Mouse (Mus musculus): ENCODE measurements around the gene Magoh.

Gene Magoh

DNA sequence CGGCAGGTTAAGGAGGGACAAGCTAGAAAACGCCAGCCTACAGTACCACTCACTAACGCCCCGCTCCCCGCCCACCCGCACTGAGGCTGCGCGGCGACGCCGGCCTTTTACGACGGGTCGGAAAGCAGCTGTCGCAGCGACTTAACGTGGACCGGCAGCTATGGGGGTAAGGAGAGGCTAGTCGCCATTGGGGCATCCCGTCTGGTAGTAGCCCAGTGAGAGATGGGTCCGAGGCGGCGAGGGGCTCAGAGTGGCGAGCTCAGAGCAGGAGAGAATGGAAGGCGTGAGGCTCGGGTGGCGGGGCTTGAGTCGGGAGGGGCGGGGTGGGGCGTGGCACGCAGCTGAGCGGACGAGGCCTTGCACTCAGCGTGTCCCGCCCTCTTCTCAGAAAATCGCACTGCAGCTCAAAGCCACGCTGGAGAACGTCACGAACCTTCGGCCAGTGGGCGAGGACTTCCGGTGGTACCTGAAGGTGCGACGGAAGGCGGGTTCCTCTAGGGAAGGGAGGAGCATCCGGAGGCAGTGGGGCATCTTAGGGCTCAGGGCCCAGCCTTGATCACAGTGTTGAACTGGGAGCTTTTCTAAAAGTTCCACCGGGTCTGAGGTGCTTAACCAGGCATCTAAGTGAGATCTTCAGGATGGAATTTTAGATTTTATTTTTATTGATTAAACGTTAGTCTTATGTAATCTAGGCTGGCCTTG is 10.3 kb downstream of the Magoh start, which contains the start of gene 0610037L13Rik:
TSS of gene 0610037L13Rik (plus strand) at position 83 of the 702 bp plus-strand sequence.
- DNase-seq (ENCODE audit: low spot score in 2 of 2): peak; percentile 89 to 93

DNA sequence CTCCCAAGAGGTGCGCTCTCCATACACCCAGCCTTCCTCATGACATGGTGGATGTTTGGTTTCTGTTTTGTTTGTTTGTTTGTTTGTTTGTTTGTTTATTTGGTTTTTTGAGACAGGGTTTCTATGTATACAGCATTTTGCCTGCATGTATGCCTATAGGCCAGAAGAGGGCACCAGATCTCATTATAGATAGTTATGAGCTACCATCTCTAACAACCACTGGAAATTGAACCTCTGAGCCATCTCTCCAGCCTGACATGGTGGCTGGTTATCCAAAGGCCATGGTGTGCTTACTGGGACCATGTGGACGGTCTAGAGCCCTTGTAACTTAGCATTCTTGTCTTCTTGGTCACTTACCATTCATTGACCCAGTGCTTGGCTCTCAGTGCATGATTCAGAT is 13.1 kb downstream of the Magoh start:
- DNase-seq (ENCODE audit: low spot score in 2 of 2): no peak

DNA sequence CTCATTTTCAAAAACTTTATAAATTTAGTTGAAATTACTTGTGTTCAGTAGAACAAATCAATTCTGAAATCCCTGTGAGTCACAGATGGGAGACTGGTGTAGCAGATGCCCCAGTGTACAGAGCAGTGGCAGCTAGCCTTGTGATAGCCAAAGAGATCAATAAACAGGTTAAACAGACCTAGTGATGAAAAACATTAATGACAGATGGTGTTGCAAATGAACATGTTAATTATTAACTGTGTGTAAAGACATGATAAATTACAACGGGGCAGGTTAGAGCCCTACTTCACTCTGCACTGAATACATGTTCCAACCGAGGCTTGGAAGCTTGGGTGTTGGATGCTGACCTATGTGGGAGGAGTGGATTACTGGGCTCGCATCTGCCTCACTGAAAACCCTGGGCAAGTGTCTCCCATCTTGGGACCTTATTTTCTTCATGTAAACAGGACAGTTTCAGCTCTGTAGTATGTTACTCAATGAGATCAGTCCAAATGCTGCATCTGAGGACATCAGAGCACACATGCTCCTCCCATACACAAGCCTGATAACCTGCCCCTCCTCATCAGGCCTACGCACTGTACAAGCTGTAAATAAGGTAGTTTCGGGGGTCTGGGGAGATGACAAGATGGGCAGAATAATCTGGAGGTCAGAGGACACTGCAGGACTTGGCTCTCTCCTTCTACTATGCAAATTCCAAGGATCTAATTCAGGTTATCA is 19.8 kb downstream of the Magoh start:
- DNase-seq (ENCODE audit: low spot score in 2 of 2): no peak

DNA sequence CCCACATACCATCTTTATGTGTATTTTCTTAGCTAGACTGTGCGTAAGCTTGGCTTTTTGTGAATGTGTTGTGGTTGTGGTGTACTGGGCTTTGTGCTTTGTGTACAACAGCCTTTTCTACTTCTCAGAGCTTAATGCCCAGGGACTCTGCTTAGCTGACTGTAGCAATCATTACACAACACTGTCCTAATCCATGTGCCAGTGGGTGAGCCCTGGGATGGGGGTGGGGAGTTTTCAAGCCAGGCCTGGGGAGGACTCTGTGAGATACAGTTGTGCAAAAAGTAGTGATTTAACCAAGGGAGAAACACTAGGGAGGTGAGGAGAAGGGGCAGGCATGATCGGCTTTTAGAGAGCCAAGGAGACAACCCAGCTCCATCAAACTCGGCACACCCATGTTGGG is 20.7 kb downstream of the Magoh start:
- no peak for DNase-seq (ENCODE audit: low spot score in 2 of 2)

DNA sequence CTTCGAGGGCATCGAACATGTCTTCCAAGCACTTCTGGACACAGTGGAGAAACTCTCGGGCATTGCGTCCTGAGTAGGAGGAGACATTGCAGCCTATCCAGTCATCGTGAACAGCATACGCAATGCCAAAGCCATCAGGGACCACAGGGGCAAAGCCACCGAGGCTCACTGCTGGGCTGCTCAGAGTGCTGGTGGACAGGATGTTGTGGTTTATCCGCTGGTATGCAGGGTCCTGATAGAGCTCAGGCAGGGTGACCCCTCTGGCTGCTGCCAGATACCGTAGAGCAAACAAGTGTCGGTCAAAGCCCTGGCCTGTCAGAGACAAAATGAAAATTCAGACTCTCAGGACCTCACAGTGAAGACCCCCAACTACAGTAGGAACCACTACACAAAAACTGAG is 24.7 kb downstream of the Magoh start:
- DNase-seq (ENCODE audit: low spot score in 2 of 2): no peak

DNA sequence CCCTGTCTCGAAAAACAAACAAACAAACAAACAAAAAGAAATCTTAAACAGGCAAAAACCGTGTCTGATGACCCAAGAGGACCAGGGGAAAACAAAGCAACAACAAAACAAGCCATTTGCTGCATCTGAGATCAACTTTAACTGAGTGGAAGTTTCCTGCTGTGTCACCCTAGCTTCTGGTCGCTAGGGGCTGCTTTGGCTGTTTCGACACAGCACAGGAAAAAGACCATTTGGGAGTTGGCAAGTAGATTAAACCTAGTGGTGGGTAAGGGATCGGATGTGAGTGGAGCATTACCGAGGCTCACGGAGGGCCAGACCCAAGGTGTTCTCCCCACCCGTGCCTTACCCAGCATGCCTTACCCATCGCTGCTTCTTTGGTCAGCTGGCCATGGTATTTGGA is 27.0 kb downstream of the Magoh start:
- no peak for DNase-seq (ENCODE audit: low spot score in 2 of 2)

DNA sequence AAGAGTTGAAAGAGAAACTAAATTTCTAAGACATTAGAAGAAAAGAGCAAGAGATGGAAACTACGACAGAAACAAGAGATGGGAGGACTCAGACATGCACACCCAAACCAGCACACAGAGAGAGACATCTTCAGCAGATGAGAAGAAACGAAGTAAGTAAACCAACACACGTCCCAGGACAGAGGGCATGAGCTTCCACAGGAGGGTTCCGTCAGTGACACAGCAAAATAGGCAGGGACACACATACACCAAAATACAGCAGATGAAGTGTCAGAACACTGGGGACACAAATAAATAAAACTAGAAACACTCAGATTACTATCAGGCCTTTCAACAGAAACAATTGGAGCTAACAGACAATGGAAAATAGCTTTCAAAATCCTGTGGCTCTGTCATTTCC is 30.5 kb downstream of the Magoh start:
- DNase-seq (ENCODE audit: low spot score in 2 of 2): no peak

DNA sequence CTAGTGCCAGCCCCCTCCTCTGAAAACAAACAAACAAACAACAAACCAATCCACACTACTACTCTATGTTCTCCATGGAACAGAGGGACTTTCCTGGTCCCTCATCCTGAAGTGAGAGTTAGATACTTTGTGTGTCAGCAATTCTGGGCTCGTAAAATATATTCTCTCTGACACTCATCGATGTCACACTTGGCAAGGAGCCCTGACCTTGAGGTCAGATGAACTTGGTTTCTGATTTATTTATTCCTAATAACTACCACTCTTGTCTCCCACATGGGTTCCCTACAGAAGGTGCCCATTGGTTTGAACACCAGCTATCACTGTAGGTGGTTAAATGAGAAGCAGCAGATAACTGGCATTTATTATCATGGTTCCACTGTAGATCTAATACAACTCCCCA is 40.8 kb downstream of the Magoh start:
- no peak for DNase-seq (ENCODE audit: low spot score in 2 of 2)

DNA sequence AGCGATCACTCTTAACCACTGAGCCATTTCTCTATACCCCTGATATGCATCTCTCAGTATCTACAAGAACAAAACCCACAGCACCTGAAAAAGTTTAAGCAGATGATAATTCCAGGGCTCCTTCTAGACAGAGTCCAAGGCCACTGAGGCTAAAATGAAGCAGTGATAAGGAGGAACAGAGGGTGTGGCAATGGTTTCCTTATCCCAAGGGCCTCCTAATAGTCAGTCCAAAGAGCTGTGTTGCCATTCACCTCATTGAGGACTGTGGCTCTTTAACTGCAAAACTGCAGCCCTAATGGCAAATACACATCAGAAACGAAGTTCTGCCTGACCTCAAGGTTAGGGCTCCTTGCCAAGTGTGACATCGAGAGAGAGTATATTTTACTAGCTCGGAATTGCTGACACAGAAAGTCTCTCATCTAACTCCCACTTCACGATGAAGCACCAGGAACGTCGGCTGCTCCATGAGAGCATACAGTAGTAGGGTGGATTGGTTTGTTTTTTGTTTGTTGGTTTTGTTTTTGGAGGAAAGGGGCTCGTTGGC is 41.7 kb downstream of the Magoh start:
- no peak for DNase-seq (ENCODE audit: low spot score in 2 of 2)

DNA sequence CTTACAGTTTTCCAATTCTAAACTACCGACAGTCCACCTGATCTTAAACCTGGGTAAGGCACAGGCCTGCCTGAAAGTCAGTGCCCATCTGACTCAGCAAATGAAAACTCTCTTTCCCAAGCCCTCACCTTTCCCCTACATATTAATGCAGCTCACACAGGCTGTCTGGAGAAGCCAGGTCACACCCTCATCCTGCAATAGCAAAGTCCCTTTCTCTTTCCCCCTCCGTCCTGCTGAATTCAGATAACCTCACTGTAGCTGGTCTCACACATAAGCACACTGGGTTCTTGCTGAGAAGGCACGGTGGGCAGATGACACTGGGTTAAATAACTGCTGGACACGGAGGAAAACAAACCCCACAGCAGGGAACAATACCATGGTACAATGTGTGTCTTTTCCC is 42.4 kb downstream of the Magoh start:
- no peak for DNase-seq (ENCODE audit: low spot score in 2 of 2)

DNA sequence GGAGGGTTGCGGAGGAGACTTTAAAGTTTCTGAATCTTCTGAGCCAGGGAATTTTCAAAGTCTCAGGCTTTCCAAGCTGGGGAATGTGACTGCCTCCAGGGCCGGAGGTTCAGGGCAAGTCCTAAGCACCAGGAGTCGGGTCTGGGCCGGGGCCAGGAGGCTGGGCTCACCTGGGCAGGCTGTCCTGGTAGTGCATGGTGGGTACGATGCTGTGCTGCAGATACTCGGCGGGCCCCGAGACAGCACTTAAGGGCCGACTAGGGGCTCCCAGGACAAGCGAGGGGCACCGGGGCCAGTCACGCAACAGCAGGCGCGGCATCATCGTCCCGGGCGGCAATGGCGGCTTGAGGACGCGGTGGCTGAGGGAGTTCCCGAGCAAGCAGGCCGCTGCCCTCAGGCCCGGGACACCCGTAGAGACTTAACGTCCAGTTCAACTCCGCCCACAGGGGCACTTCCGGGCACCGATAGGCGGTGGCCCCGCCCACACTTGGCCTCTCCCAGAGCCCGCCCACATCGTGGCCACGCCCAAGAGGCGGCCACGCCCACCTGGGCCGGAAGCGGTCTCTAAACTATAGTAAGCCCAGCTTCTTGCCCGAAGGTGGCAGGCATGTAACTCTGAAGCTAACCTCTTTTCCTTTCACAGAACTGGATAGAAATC is 43.7 kb downstream of the Magoh start, which contains the start of gene Cpt2:
TSS of gene Cpt2 (minus strand) at position 466 of the 658 bp plus-strand sequence.
- peak; percentile 95 to 96 for DNase-seq (ENCODE audit: low spot score in 2 of 2)

DNA sequence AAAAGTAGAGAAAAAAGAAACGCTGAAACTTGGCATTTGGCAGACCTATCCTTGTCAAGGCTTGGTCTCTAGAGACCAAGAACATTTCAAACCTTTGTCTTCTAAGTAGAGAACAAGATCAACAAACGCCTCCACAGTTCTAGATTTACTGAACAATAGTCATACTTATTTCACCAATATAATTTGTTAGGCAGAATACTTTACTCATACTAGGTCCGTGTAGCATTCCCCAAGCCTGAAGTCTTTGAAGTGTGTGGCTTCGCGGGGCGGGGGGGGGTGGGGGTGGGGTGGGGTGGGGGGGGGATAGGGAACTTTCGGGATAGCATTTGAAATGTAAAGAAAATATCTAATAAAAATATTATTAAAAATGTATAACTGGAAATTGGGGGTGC is 44.2 kb downstream of the Magoh start:
- DNase-seq (ENCODE audit: low spot score in 2 of 2): no peak

DNA sequence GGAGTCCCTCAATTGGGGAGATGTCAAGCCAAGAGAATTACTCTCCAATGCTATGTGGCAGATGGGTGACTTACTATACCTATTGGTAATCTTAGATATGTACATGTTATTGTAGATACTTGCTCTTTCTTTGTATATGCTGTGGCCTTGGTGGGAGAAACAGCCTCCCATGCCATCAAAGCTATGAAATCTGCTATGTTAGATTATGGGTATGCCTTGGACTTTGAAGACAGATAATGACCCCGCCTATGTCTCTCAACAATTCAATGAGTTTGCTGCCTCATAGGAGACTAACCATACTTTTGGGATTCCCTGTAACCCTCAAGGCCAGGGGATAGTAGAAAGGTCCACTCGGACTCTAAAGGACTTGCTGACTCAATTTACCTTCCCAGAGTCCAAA is 48.7 kb downstream of the Magoh start:
- DNase-seq (ENCODE audit: low spot score in 2 of 2): no peak

DNA sequence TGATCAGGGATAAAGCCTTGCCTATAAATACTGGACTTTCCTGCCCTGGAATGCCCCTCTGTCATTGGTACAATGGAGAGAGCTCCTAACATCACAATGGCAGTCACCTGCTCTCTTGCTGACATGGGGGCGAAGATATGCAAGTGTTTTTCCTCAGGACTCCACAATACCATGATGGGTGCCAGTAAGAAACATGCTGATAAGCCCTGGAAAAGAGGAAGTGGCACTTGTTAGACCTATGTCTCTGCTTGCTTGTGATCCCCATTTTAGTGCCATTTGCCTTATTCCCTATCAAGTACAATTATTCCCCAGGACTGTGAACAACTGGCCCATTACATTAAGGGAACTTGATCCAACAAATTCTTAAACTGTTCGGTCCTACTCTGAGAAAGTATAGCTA is 49.2 kb downstream of the Magoh start:
- no peak for DNase-seq (ENCODE audit: low spot score in 2 of 2)

DNA sequence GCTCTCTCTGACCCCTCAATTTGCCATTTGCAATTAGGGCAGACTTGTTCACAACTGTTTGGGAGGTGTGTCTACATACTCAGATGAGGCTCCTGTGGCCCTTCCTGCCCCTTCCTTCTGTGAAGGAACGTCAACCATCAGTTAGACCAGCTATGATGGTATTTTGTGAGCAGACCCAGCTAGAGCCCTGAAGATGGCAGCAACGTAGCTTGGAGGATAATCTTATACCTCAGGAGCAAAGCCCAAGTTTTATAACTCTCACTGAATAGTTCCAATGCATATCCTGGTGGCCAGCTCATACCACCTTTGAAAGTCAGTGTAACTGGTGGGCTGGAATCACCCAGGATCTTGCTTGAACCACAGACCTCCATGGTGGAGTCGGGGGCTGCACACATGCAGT is 51.9 kb downstream of the Magoh start:
- no peak for DNase-seq (ENCODE audit: low spot score in 2 of 2)

DNA sequence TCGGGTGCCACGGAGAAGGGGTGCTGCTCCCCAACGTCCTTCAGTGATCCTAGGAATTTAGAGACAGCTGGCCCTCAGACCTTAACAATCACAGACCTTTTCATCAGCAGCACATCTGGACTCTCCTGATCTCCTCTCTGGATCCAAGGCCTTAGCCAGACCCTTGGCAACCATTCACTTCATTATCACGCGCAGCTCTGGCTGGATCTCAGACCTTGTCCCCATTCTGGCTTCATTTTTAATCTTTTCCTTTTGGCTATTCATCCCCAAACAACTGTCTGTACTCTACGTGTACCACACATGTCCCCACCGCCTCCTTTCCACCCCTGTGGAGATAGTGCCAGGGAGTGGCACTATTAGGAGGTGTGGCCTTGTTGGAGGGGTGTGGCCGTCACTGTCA is 53.7 kb downstream of the Magoh start:
- DNase-seq (ENCODE audit: low spot score in 2 of 2): no peak

DNA sequence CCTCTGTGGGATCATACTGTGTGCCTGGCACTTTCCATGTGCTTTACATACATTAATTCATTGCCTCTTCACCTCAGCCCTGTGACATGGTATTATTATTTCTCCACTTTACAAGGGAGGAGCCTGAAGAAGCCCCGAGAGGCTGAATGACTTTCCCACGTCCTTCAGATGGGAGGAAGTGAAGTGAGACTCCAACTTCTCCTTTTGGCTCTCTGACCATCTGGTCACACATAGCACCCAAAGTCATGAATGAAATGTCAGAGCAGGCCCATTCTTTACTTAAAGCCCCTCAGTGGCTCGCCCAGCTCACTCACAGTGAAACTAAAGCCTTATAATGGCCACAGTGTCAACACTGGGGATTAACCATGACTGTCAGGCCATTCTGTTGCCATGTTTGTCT is 55.7 kb downstream of the Magoh start:
- no peak for DNase-seq (ENCODE audit: low spot score in 2 of 2)

All from urinary bladder, postnatal 4 days (tissue).